Mouse (Mus musculus) hindbrain, embryonic 16.5 days (tissue): ENCODE measurements around the gene Olfr767. TPM values are rescaled to one million over a fixed set of nuclear protein-coding genes. Genes with fewer than 3 reads are reported as not detected.
"Not testable (repeated sequence)": the region's sequence is repeated elsewhere in the genome, so short reads cannot be mapped to it uniquely, and the experiment has no call there.

Experiments used
- ATAC-seq: fragments of 200-750 bp; cut with Nextera tagmentation; 2 replicates; pipeline ENCODE4 v1.8.0; 2017; ENCODE audit warnings: moderate TSS enrichment, moderate library complexity
- H3K27ac ChIP-seq: fragments of 300-500 bp; sonication (generic); 2 replicates; pipeline ENCODE4 v1.5.1; 2014; ENCODE audit warnings: low read depth, mild to moderate bottlenecking, control low read depth, low read length, moderate library complexity
- H3K27me3 ChIP-seq: fragments of 300-500 bp; sonication (generic); replicated peaks from 2 replicates; pipeline ENCODE4 v1.6.1; 2014; ENCODE audit warnings: low read length; ENCODE audit not compliant: control insufficient read depth, insufficient read depth
- H3K36me3 ChIP-seq: fragments of 300-500 bp; sonication (generic); 2 replicates; pipeline ENCODE4 v1.6.1; 2014; ENCODE audit warnings: mild to moderate bottlenecking, low read length, moderate library complexity, mixed read lengths; ENCODE audit not compliant: control insufficient read depth, insufficient read depth
- H3K4me1 ChIP-seq: fragments of 300-500 bp; sonication (generic); 2 replicates; pipeline ENCODE4 v1.6.1; 2014; ENCODE audit warnings: low read depth, low read length; ENCODE audit not compliant: control insufficient read depth, insufficient read depth
- H3K4me2 ChIP-seq: fragments of 300-500 bp; sonication (generic); 2 replicates; pipeline ENCODE4 v1.6.1; 2014; ENCODE audit warnings: mild to moderate bottlenecking, low read length, control low read depth, moderate library complexity
- H3K4me3 ChIP-seq: fragments of 300-500 bp; sonication (generic); 2 replicates; pipeline ENCODE4 v1.5.1; 2014; ENCODE audit warnings: mild to moderate bottlenecking, low read length, control low read depth, moderate library complexity
- H3K9ac ChIP-seq: fragments of 300-500 bp; sonication (generic); 2 replicates; pipeline ENCODE4 v1.6.1; 2014; ENCODE audit warnings: low read depth, mild to moderate bottlenecking, control low read depth, low read length, moderate library complexity
- H3K9me3 ChIP-seq: fragments of 300-500 bp; sonication (generic); 2 replicates; pipeline ENCODE4 v1.6.1; 2014; ENCODE audit warnings: mild to moderate bottlenecking, low read length, moderate library complexity; ENCODE audit not compliant: control insufficient read depth
- WGBS: fragments of 180-500 bp; shearing (Covaris S2); extraction: QIAGEN DNeasy Blood & Tissue Kit; methylation state at CpG from one replicate; pipeline ENCODE4 v1.1.7; 2014; 5-methylcytosine and 5-hydroxymethylcytosine counted together
- polyA plus RNA-seq: library from polyadenylated mRNA; unstranded; fragments of >200 nt; fragmentation: Nextera tagmentation; extraction: Ambion mirVana; gene quantifications from 2 replicates; pipeline ENCODE4 v1.2.1, GENCODE M21; 2015

Olfr767 gene
- not detected in 2 replicates for polyA plus RNA-seq

DNA sequence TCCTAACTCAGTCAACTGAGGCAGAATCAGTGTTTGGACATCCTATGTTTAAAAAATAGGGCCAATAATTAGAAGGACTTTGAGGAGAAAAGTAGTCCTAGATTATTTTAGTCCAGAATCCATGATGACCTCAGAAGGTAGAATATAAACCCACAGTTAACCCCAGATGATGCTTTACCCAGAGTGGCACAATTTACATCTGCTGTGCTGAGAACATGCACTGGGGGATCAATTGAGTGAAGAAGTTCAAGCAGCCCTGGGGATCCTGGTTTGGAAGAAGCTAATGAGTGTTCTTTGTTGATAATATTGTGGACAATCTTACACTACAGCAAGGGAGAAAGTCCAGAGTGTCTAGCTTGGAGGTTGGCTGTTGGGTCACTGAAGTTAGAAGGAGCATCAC lies at the start of gene Olfr767:
TSS of gene Olfr767 (minus strand) at position 101 of the 400 bp plus-strand sequence.
- not testable (repeated sequence) for H3K27me3 ChIP-seq, H3K4me3 ChIP-seq, H3K4me1 ChIP-seq, H3K4me2 ChIP-seq, H3K36me3 ChIP-seq, H3K9me3 ChIP-seq, H3K27ac ChIP-seq, ATAC-seq, H3K9ac ChIP-seq

DNA sequence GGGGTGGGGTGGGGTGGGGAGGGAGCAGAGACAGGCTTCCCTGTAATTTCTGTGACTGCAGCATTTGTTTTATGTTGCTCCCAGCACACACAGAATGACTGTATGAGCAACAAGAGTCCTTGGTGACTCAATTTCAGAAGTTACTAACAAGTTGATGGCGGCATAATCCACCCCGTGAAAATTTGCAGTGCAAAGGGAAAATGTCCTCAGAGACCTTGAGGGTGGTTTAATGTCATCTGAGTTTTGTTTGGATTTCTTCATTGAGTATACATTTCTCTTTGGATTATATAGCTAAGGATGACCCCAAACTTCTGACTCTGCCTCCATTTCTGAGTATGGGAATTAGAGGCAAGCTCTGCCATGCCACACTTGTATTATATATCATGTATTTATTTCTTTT lies 35.1 kb upstream of the Olfr767 start, which contains the start of gene Olfr769:
TSS of gene Olfr769 (minus strand) at position 101 of the 400 bp plus-strand sequence.
- no peak for ATAC-seq
- H3K9me3 ChIP-seq: no peaks in the 10 kb centered on the region
- H3K4me3 ChIP-seq: no peak within 1 kb of the TSS
- H3K27ac ChIP-seq: no peak within 1 kb of the TSS
- H3K36me3 ChIP-seq: no peaks in the 10 kb centered on the region
- 96% methylated on average over 2 of the region's 2 CpGs for WGBS
- H3K9ac ChIP-seq: no peak within 1 kb of the TSS
- H3K4me1 ChIP-seq: no peaks in the 10 kb centered on the region
- H3K4me2 ChIP-seq: no peak within 1 kb of the TSS
- no peaks in the 10 kb centered on the region for H3K27me3 ChIP-seq

DNA sequence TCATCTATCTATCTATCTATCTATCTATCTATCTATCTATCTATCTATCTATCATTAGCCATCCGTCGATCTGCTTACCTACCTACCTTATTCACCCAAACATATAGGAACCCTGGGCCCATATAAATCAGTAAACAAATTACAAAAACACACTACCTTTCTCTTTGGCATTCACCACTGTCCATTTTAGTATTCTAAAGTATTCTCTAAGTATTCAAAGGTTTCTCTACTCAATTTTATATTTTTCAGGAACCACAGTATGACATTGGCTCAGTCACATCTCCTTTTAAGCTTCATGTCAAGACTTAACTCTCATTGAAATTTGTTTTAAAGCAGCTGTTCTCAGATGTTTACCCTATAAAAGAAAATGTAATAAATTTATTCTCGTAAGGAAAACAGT lies 32.4 kb upstream of the Olfr767 start:
- Histone ChIP-seq H3K9me3 (no peaks in the 10 kb centered on the region), H3K4me1 (no peaks in the 10 kb centered on the region), H3K36me3 (no peaks in the 10 kb centered on the region), H3K27me3 (no peaks in the 10 kb centered on the region), H3K9ac (no peak overlapping the region), H3K4me2 (no peak overlapping the region), H3K27ac (no peak overlapping the region), H3K4me3 (no peak overlapping the region)
- 93% methylated on average over 3 of the region's 3 CpGs for WGBS
- no peak for ATAC-seq

DNA sequence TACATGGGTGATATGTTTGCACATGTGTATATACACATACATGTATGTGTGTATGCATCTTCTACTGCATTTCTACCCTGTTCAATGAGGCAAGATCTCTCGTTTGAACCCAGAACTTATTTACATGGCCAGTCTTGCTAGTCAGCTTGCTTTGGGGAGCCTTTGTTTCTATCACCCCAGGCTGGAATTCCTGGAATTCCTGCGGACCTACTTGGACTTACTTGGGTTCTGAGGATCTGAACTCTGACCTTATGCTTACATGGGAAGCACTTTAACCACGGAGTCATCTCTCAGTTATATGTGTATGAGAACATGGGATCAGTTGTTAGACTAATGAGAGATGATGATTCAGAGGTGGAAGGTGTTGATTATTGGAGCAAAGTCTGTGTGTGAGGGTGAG lies 18.5 kb upstream of the Olfr767 start:
- H3K4me3 ChIP-seq: no peak overlapping the region
- H3K4me1 ChIP-seq: no peaks in the 10 kb centered on the region
- H3K27ac ChIP-seq: no peak overlapping the region
- H3K36me3 ChIP-seq: no peaks in the 10 kb centered on the region
- no peaks in the 10 kb centered on the region for H3K9me3 ChIP-seq
- WGBS: 37% methylated on average over 3 of the region's 3 CpGs
- no peak for ATAC-seq
- H3K27me3 ChIP-seq: no peaks in the 10 kb centered on the region
- H3K4me2 ChIP-seq: no peak overlapping the region
- no peak overlapping the region for H3K9ac ChIP-seq

DNA sequence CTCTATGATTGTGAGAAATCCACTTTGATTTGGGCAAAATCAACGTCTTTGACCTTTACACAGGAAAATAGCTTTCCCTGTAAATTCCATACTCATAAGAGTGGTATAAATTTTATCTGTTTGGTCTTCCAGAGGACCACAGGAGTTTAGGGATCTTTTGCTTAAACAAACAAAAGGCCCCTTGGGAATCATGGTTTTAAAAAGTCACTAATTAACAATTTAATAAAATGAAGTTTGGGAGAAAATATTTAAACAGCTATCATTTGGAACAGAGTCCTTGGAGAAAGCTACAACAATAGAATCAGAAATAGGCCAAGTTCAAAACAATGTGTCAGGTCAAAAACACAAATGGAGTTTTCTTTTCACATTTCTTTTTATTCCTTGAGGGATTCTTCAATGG lies 16.6 kb upstream of the Olfr767 start, which contains the start of gene Olfr768:
TSS of gene Olfr768 (minus strand) at position 101 of the 400 bp plus-strand sequence.
- WGBS: 78% methylated on average over 1 of the region's 1 CpGs
- no peak within 1 kb of the TSS for H3K4me3 ChIP-seq
- H3K36me3 ChIP-seq: no peaks in the 10 kb centered on the region
- no peak within 1 kb of the TSS for H3K27ac ChIP-seq
- no peak for ATAC-seq
- no peak within 1 kb of the TSS for H3K9ac ChIP-seq
- no peaks in the 10 kb centered on the region for H3K4me1 ChIP-seq
- no peaks in the 10 kb centered on the region for H3K27me3 ChIP-seq
- H3K4me2 ChIP-seq: no peak within 1 kb of the TSS
- H3K9me3 ChIP-seq: no peaks in the 10 kb centered on the region

DNA sequence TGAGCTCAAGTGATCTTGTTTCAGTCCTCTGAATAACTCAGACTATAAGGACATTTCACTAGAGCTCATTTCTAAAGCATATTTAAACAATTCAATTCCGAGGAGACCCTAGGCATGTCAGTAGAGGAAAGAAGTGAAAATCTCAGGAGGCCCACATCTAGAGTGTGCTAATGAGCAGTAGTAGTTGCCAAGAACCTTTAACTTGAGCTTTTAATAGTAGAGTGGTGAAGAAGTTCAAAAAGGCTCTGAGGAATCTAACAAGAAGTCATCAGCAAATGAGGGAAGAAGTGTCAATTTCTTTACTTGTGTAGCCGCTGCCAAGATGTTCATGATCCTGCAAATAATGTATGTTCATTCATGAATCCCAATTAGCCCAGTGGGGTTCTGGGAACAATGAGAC lies 13.8 kb downstream of the Olfr767 start, which contains the start of gene Olfr766-ps1:
TSS of gene Olfr766-ps1 (minus strand) at position 101 of the 400 bp plus-strand sequence.
- Histone ChIP-seq H3K27me3 (no peaks in the 10 kb centered on the region), H3K4me1 (no peaks in the 10 kb centered on the region), H3K9me3 (no peaks in the 10 kb centered on the region), H3K36me3 (no peaks in the 10 kb centered on the region), H3K27ac (no peak within 1 kb of the TSS), H3K4me2 (no peak within 1 kb of the TSS), H3K4me3 (no peak within 1 kb of the TSS), H3K9ac (no peak within 1 kb of the TSS)
- ATAC-seq: no peak
- WGBS: 78% methylated on average over 2 of the region's 2 CpGs

DNA sequence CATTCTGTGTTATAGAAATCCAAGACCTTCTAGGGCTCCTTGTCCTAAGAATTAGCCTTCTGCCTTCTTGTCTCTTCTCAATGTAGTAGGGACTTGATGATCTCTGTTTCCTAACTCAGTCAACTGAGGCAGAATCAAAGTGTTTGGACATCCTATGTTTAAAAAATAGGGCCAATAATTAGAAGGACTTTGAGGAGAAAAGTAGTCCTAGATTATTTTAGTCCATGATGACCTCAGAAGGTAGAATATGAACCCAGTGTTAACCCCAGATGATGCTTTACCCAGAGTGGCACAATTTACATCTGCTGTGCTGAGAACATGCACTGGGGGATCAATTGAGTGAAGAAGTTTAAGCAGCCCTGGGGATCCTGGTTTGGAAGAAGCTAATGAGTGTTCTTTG lies 32.8 kb downstream of the Olfr767 start, which contains the start of gene Olfr765:
TSS of gene Olfr765 (minus strand) at position 101 of the 400 bp plus-strand sequence.
- not testable (repeated sequence) for H3K4me2 ChIP-seq, H3K36me3 ChIP-seq, H3K9me3 ChIP-seq, H3K4me1 ChIP-seq, H3K27ac ChIP-seq, H3K4me3 ChIP-seq, H3K27me3 ChIP-seq, H3K9ac ChIP-seq, ATAC-seq

DNA sequence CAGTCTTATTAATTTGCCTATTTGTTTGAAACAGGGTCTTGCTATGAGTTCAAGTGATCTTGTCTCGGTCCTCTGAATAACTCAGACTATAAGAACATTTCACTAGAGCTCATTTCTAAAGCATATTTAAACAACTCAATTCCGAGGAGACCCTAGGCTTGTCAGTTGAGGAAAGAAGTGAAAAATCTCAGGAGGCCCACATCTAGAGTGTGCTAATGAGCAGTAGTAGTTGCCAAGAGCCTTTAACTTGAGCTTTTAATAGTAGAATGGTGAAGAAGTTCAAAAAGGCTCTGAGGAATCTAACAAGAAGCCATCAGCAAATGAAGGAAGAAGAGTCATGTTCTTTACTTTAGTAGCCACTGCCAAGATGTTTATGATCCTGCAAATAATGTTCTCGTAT lies 42.9 kb downstream of the Olfr767 start, which contains the start of gene Olfr764-ps1:
TSS of gene Olfr764-ps1 (minus strand) at position 101 of the 400 bp plus-strand sequence.
- Histone ChIP-seq H3K4me1 (no peaks in the 10 kb centered on the region), H3K9ac (no peak within 1 kb of the TSS), H3K9me3 (no peaks in the 10 kb centered on the region), H3K36me3 (no peaks in the 10 kb centered on the region), H3K27ac (no peak within 1 kb of the TSS), H3K4me3 (no peak within 1 kb of the TSS), H3K4me2 (no peak within 1 kb of the TSS), H3K27me3 (no peaks in the 10 kb centered on the region)
- WGBS: 83% methylated on average over 3 of the region's 3 CpGs
- ATAC-seq: no peak

DNA sequence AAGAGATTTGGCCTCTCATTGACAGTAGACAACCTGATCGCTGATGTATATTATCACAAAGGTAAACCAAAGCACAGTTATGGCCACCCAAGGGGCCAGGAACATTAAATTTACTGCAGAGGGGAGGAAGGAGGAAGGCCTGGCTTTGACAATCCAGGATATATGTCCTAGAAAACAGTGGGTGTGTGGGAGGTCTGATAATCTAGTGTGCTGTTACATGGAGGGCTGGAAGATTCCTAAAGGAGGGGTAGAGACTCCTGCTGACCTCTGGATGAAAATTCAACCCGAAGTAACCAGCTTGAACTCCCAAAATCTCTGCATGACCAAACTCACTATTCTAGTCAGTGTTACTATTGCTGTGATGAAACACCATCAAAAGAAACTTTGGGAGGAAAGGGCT lies 54.4 kb downstream of the Olfr767 start:
- no peak for ATAC-seq

More for the DNA sequence above, 54.4 kb downstream of the Olfr767 start:
- Histone ChIP-seq H3K9ac (no peak overlapping the region), H3K9me3 (no peaks in the 10 kb centered on the region), H3K36me3 (no peaks in the 10 kb centered on the region), H3K27me3 (no peaks in the 10 kb centered on the region), H3K4me1 (no peaks in the 10 kb centered on the region), H3K4me2 (no peak overlapping the region), H3K27ac (no peak overlapping the region), H3K4me3 (no peak overlapping the region)
- WGBS: 84% methylated on average over 2 of the region's 2 CpGs
